Mouse (Mus musculus): ENCODE results near the gene Cox18.

DNA sequence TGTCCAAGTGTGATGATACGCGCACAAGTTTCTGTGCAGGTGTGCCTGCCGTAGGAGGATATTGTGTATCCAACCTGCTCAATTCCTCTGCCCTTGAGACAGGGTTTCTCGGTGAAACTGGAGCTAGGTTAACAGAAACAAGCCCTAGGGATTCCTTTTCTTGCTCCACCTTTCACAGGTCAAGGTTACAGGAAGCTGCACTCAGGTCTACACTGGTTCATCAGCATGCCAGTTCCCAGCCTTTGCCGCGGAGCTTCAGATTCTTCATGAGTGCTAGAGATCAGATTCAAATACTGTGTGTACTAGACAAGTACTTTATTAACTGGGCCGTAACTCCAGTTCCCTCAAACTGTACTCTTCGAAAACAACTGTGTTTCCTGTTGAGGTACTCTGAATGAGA lies 11.4 kb upstream of the Cox18 start:
- TF ChIP-seq CTCF (conservative IDR thresholded peaks at IDR 0.05; ENCODE audit: low read length), result no peak
- TF ChIP-seq NANOG (IDR thresholded peaks at IDR 0.05; ENCODE audit: borderline replicate concordance, low read length), result peak; percentile 27; the same call in 1 of the 2 replicates
- TF ChIP-seq POU5F1 (IDR thresholded peaks at IDR 0.05; ENCODE audit: borderline replicate concordance, low read length), result no peak

All from E14TG2a.4 (cell line).